In the genomic region with DNA sequence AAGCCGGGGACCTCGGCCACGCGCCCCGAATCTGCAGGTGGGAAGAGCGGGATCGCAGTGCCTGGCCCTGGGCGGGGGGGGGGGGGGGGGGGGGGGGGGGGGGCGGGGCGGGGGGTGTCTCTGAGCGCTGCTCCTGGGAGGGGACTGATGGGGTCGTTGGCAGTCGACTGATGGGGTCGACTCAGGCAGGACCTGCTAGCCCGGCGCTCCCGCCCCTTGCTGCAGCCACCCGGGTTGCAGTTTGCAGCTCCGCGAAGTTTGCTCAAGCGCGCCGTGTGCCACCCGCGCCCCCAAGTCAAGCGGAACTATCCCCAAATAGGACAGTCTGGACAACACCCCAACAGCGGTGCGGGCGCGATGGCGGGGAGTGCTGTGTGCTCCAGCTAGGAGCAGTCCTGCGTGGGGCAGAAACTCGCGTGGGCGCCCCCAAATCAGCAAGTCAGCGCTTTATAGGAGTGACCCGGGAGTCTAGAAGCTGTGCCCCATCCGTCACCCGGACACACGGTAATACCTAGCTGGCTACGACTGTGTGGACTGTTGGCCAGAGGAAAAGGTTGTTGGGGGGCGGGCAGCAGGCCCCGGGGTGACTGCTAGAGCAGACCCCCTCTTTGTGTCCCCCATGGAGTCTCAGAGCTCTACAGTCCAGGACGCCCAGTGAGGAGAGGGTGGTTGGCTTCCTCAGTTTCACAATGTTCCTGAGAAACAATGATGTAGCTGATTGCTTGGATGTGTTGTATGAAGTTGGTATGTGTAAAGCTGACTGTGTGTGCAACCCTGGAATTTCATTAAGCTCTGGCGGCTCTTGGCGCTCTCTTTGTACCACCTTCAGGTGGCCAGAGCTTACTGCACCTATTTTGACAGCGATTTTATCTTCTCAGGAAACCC, we compare ENCODE assay signal across 8 mouse cellular contexts. TPM values are rescaled to one million over a fixed set of nuclear protein-coding genes. Genes with fewer than 3 reads are reported as not detected.
A peak's percentile ranks its signal among the peaks of the same experiment; 100 is the strongest.
DNase-seq lines count a peak whose midpoint lies in the region; ATAC-seq and TF ChIP-seq lines count a peak whose summit lies in the region.

No protein-coding gene starts in this region.

- TF ChIP-seq CTCF in spleen, adult 2 months (IDR thresholded peaks at IDR 0.05; ENCODE audit: extremely low read depth, insufficient read depth, insufficient read length, insufficient replicate concordance), result peak; percentile 25; the same call in 1 of the 2 replicates

- 2% methylated on average over 37 of the region's 47 CpGs for WGBS in spleen, adult 2 months
- under 1% methylated on average over 31 of the region's 47 CpGs for WGBS in midbrain, embryonic 16.5 days

- peak; percentile 86 for ATAC-seq in midbrain, embryonic 16.5 days

- no peaks in the 10 kb centered on the region for H3K36me3 ChIP-seq in spleen, adult 2 months (ENCODE audit: control insufficient read depth, insufficient read depth, low read length)
- no peaks in the 10 kb centered on the region for H3K36me3 ChIP-seq in midbrain, embryonic 16.5 days (ENCODE audit: control insufficient read depth, insufficient read depth, low read length)

- peak overlapping the region; percentile 55 for H3K4me3 ChIP-seq in spleen, adult 2 months (ENCODE audit: extremely low read depth, insufficient read depth, insufficient read length)
- H3K4me3 ChIP-seq in midbrain, embryonic 16.5 days (ENCODE audit: low read depth, low read length), result peak overlapping the region; percentile 56

- DNase-seq in spleen, adult 2 months (ENCODE audit: low read depth in 1 of 2, low spot score in 2 of 2), result peak in 1 of 2 experiments; percentile 7
- no peak for DNase-seq in spleen, postnatal 14 days (ENCODE audit: low spot score in 2 of 2)
- DNase-seq in embryo, embryonic 9.5 days (ENCODE audit: extremely low spot score), result peak; percentile 82
- peak; percentile 70 to 71 for DNase-seq in heart, adult 18-20 months
- peak; percentile 64 for DNase-seq in kidney, adult 18-20 months
- DNase-seq in liver, result peak; percentile 20
- peak; percentile 39 for DNase-seq in telencephalon, adult 2 months (ENCODE audit: low read depth, low spot score)

- no peaks in the 10 kb centered on the region for H3K9me3 ChIP-seq in midbrain, embryonic 16.5 days (replicated peaks; ENCODE audit: control insufficient read depth, low read length, poor library complexity, severe bottlenecking)

- peak overlapping the region; percentile 67 for H3K27ac ChIP-seq in spleen, adult 2 months (ENCODE audit: insufficient read depth, low read length)
- peak overlapping the region; percentile 69 for H3K27ac ChIP-seq in midbrain, embryonic 16.5 days (ENCODE audit: low read length)

- H3K4me2 ChIP-seq in midbrain, embryonic 16.5 days (ENCODE audit: low read length), result peak overlapping the region; percentile 98

- H3K9ac ChIP-seq in midbrain, embryonic 16.5 days (ENCODE audit: low read depth, low read length), result peak overlapping the region; percentile 69

- H3K27me3 ChIP-seq in spleen, adult 2 months (ENCODE audit: control insufficient read depth, insufficient read depth, low read length), result 0 out of 2 replicates have a peak, but pooled peaks cover 1% of the 10 kb centered on the region
- H3K27me3 ChIP-seq in midbrain, embryonic 16.5 days (ENCODE audit: control insufficient read depth, insufficient read depth, low read depth, low read length), result no peaks in the 10 kb centered on the region

- peaks cover 4% of the 10 kb centered on the region; the same call in 1 of the 2 replicates for H3K4me1 ChIP-seq in spleen, adult 2 months (ENCODE audit: control insufficient read depth, insufficient read depth, insufficient read length)
- H3K4me1 ChIP-seq in midbrain, embryonic 16.5 days (ENCODE audit: control insufficient read depth, insufficient read depth, low read length), result no peaks in the 10 kb centered on the region

- TF ChIP-seq POLR2A in spleen, adult 2 months (IDR thresholded peaks at IDR 0.05; ENCODE audit: low read depth, low read length), result no peak

RNA-seq across cellular contexts. Expression of a gene that starts 0.6 kb away (rescaled TPM):
- polyA plus RNA-seq in spleen, adult 2 months (2012; rRNA removed), result 1.6 and 2.0 TPM in 2 replicates
- total RNA-seq in heart, adult 18-20 months (2021), result 10 to 100 TPM in 1 of 2 experiments, 1 to 10 TPM in 1; 9.3 to 10.3 TPM
- polyA plus RNA-seq in midbrain, embryonic 16.5 days (2015; fragmentation: Nextera tagmentation; extraction: Ambion mirVana), result 7.8 and 8.1 TPM in 2 replicates

Comparison
In these comparisons a context has a peak if more than half of its experiments do, and no peak if none do; other contexts are left out.
1. DNase-seq: peak in embryo, embryonic 9.5 days (single experiment), heart, adult 18-20 months (2 of 2), kidney, adult 18-20 months (single experiment), liver (single experiment) and telencephalon, adult 2 months (single experiment); none in spleen, postnatal 14 days (0 of 2).